Mouse (Mus musculus) G1E (cell line): ENCODE measurements around the gene Plscr1.

ENCODE experiments used
- CTCF ChIP-seq: IDR thresholded peaks from 2 replicates; pipeline ENCODE4 v1.5.1; 2012; ENCODE audit warnings: low read depth, low read length, inconsistent platforms, mixed read lengths
- GATA1 ChIP-seq: IDR thresholded peaks from 2 replicates; pipeline ENCODE4 v1.6.1; 2012; ENCODE audit warnings: borderline replicate concordance, low read length, inconsistent platforms, mixed read lengths
- GATA2 ChIP-seq: IDR thresholded peaks from 2 replicates; pipeline ENCODE4 v1.6.1; 2012; ENCODE audit warnings: low read depth, low read length, inconsistent platforms, borderline replicate concordance
- POLR2AphosphoS5 ChIP-seq: IDR thresholded peaks from 2 replicates; pipeline ENCODE4 v1.6.1; 2012; ENCODE audit warnings: low read depth, low read length, inconsistent platforms; ENCODE audit not compliant: insufficient replicate concordance
- TAL1 ChIP-seq: conservative IDR thresholded peaks from 2 replicates; pipeline ENCODE4 v1.6.1; 2012; ENCODE audit warnings: low read depth, low read length, inconsistent platforms, mixed read lengths

GRCm38 (mm10) chr9:92249987-92250772 is 630 bp downstream of the Plscr1 start:
- TF ChIP-seq CTCF (no peak), POLR2AphosphoS5 (no peak), GATA1 (no peak), TAL1 (no peak), GATA2 (no peak)
